Mouse (Mus musculus): ENCODE measurements at regions not wholly inside any gene's neighbourhood (a gene's known extent, or its start where the extent isn't known, plus 50 kb on each side); places are given as distances from the start of the nearest gene placed in this dataset.
A peak's percentile ranks its signal among the peaks of the same experiment; 100 is the strongest.

GRCm38 (mm10) chr17:62546286-62546685 lies 334.8 kb downstream of the Efna5 start:
- no peak for DNase-seq (ENCODE audit: low spot score in 2 of 2)
- intact Hi-C loops (cut with DNase I) = no loop called here

- intact Hi-C loops (cut with DNase I) = no loop called here
- DNase-seq (ENCODE audit: low spot score in 2 of 2) = peak; percentile 31 to 38
Measured at GRCm38 (mm10) chr17:62545330-62545729, 335.8 kb downstream of the Efna5 start.

- no peak for DNase-seq (ENCODE audit: low spot score in 2 of 2)
- intact Hi-C loops (cut with DNase I) = no loop called here
Measured at GRCm38 (mm10) chr17:62543056-62543975, 337.8 kb downstream of the Efna5 start.

GRCm38 (mm10) chr17:62529911-62530310 lies 351.2 kb downstream of the Efna5 start:
- DNase-seq (ENCODE audit: low spot score in 2 of 2) = no peak
- intact Hi-C loops (cut with DNase I) = no loop called here

GRCm38 (mm10) chr17:62527556-62527955 lies 353.6 kb downstream of the Efna5 start:
- intact Hi-C loops (cut with DNase I) = no loop called here
- no peak for DNase-seq (ENCODE audit: low spot score in 2 of 2)

GRCm38 (mm10) chr17:62513635-62514034 lies 367.5 kb downstream of the Efna5 start:
- intact Hi-C loops (cut with DNase I) = no loop called here
- DNase-seq (ENCODE audit: low spot score in 2 of 2) = no peak

GRCm38 (mm10) chr17:62510184-62510583 lies 370.9 kb downstream of the Efna5 start:
- no peak for DNase-seq (ENCODE audit: low spot score in 2 of 2)
- intact Hi-C loops (cut with DNase I) = no loop called here

GRCm38 (mm10) chr17:62507766-62508485 lies 373.2 kb downstream of the Efna5 start:
- intact Hi-C loops (cut with DNase I) = no loop called here
- no peak for DNase-seq (ENCODE audit: low spot score in 2 of 2)

GRCm38 (mm10) chr17:62504691-62505090 lies 376.4 kb downstream of the Efna5 start:
- intact Hi-C loops (cut with DNase I) = no loop called here
- no peak for DNase-seq (ENCODE audit: low spot score in 2 of 2)

GRCm38 (mm10) chr17:62470739-62471138 lies 410.4 kb downstream of the Efna5 start:
- DNase-seq (ENCODE audit: low spot score in 2 of 2) = peak; percentile 37 to 64
- intact Hi-C loops (cut with DNase I) = no loop called here

GRCm38 (mm10) chr17:62469367-62469766 lies 411.8 kb downstream of the Efna5 start:
- intact Hi-C loops (cut with DNase I) = no loop called here
- DNase-seq (ENCODE audit: low spot score in 2 of 2) = no peak

GRCm38 (mm10) chr17:62468859-62469258 lies 412.3 kb downstream of the Efna5 start:
- DNase-seq (ENCODE audit: low spot score in 2 of 2) = no peak
- intact Hi-C loops (cut with DNase I) = no loop called here

GRCm38 (mm10) chr17:62467072-62467471 lies 414.0 kb downstream of the Efna5 start:
- intact Hi-C loops (cut with DNase I) = no loop called here
- DNase-seq (ENCODE audit: low spot score in 2 of 2) = no peak

GRCm38 (mm10) chr17:62464994-62465393 lies 416.1 kb downstream of the Efna5 start:
- intact Hi-C loops (cut with DNase I) = no loop called here
- DNase-seq (ENCODE audit: low spot score in 2 of 2) = no peak

GRCm38 (mm10) chr17:62464228-62464627 lies 416.9 kb downstream of the Efna5 start:
- no peak for DNase-seq (ENCODE audit: low spot score in 2 of 2)
- intact Hi-C loops (cut with DNase I) = no loop called here

GRCm38 (mm10) chr17:62461304-62462245 lies 419.5 kb downstream of the Efna5 start:
- intact Hi-C loops (cut with DNase I) = no loop called here
- DNase-seq (ENCODE audit: low spot score in 2 of 2) = no peak

GRCm38 (mm10) chr17:62458964-62459363 lies 422.2 kb downstream of the Efna5 start:
- DNase-seq (ENCODE audit: low spot score in 2 of 2) = peak; percentile 9 to 25
- intact Hi-C loops (cut with DNase I) = no loop called here

GRCm38 (mm10) chr17:62438045-62438444 lies 443.1 kb downstream of the Efna5 start:
- no peak for DNase-seq (ENCODE audit: low spot score in 2 of 2)
- intact Hi-C loops (cut with DNase I) = no loop called here

- intact Hi-C loops (cut with DNase I) = no loop called here
- no peak for DNase-seq (ENCODE audit: low spot score in 2 of 2)
Measured at GRCm38 (mm10) chr17:62436044-62436443, 445.1 kb downstream of the Efna5 start.

Measured in left cerebral cortex, postnatal 36 days (tissue).